Mouse (Mus musculus): ENCODE data around the gene Colgalt2. TPM values are rescaled to one million over a fixed set of nuclear protein-coding genes. Genes with fewer than 3 reads are reported as not detected.

Colgalt2 gene
- polyA plus RNA-seq, 2 experiments: 0.21 to 0.30 TPM

GRCm38 (mm10) chr1:152496831-152497230, 97.2 kb downstream of the Colgalt2 start:
- 30% methylated on average over 2 of the region's 2 CpGs for WGBS (ENCODE audit: insufficient replicate concordance)
- H3K9ac ChIP-seq (replicated peaks): no peak overlapping the region
- no peaks in the 10 kb centered on the region for H3K36me3 ChIP-seq (replicated peaks; ENCODE audit: control insufficient read depth, insufficient read depth, low read depth)
- no peak overlapping the region for H3K27ac ChIP-seq
- H3K4me2 ChIP-seq (ENCODE audit: low read depth): no peak overlapping the region
- no peaks in the 10 kb centered on the region for H3K4me1 ChIP-seq (replicated peaks; ENCODE audit: control insufficient read depth in 2 of 2, insufficient read depth in 2 of 2, low read length in 1 of 2)
- H3K9me3 ChIP-seq (ENCODE audit: control insufficient read depth, low read length): no peaks in the 10 kb centered on the region
- H3K27me3 ChIP-seq (ENCODE audit: control insufficient read depth, insufficient read depth, low read length): no peaks in the 10 kb centered on the region
- no peak for DNase-seq (ENCODE audit: low read depth in 3 of 3, low spot score in 3 of 3)
- no peak for TF ChIP-seq CTCF (IDR thresholded peaks at IDR 0.05; ENCODE audit: low read depth)
- TF ChIP-seq EP300 (IDR thresholded peaks at IDR 0.05; ENCODE audit: low read depth): no peak
- ATAC-seq (ENCODE audit: insufficient read depth): no peak
- H3K4me3 ChIP-seq (ENCODE audit: insufficient read depth in 1 of 2, low read depth in 2 of 2, low read length in 2 of 2): no peak overlapping the region

- WGBS (ENCODE audit: insufficient replicate concordance): 34% methylated on average over 11 of the region's 11 CpGs
- DNase-seq (ENCODE audit: low read depth in 3 of 3, low spot score in 3 of 3) (no peak), ATAC-seq (ENCODE audit: insufficient read depth) (no peak)
- Histone ChIP-seq H3K27me3 (ENCODE audit: control insufficient read depth, insufficient read depth, low read length) (no peaks in the 10 kb centered on the region), H3K27ac (no peak overlapping the region), H3K4me3 (ENCODE audit: insufficient read depth in 1 of 2, low read depth in 2 of 2, low read length in 2 of 2) (no peak overlapping the region), H3K4me1 (replicated peaks; ENCODE audit: control insufficient read depth in 2 of 2, insufficient read depth in 2 of 2, low read length in 1 of 2) (no peaks in the 10 kb centered on the region), H3K9me3 (ENCODE audit: control insufficient read depth, low read length) (no peaks in the 10 kb centered on the region), H3K9ac (replicated peaks) (no peak overlapping the region), H3K36me3 (replicated peaks; ENCODE audit: control insufficient read depth, insufficient read depth, low read depth) (no peaks in the 10 kb centered on the region), H3K4me2 (ENCODE audit: low read depth) (no peak overlapping the region)
- no peak for TF ChIP-seq EP300 (IDR thresholded peaks at IDR 0.05; ENCODE audit: low read depth)
- no peak for TF ChIP-seq CTCF (IDR thresholded peaks at IDR 0.05; ENCODE audit: low read depth)
Measured at GRCm38 (mm10) chr1:152497581-152497980, 98.0 kb downstream of the Colgalt2 start.

GRCm38 (mm10) chr1:152499802-152500201, 100.2 kb downstream of the Colgalt2 start:
- H3K36me3 ChIP-seq (replicated peaks; ENCODE audit: control insufficient read depth, insufficient read depth, low read depth): no peaks in the 10 kb centered on the region
- no peak overlapping the region for H3K4me2 ChIP-seq (ENCODE audit: low read depth)
- H3K9ac ChIP-seq (replicated peaks): no peak overlapping the region
- H3K27ac ChIP-seq: no peak overlapping the region
- no peak overlapping the region for H3K4me3 ChIP-seq (ENCODE audit: insufficient read depth in 1 of 2, low read depth in 2 of 2, low read length in 2 of 2)
- 24% methylated on average over 12 of the region's 12 CpGs for WGBS (ENCODE audit: insufficient replicate concordance)
- DNase-seq (ENCODE audit: low read depth in 3 of 3, low spot score in 3 of 3) (no peak), ATAC-seq (ENCODE audit: insufficient read depth) (no peak)
- no peak for TF ChIP-seq EP300 (IDR thresholded peaks at IDR 0.05; ENCODE audit: low read depth)
- no peak for TF ChIP-seq CTCF (IDR thresholded peaks at IDR 0.05; ENCODE audit: low read depth)
- no peaks in the 10 kb centered on the region for H3K9me3 ChIP-seq (ENCODE audit: control insufficient read depth, low read length)
- no peaks in the 10 kb centered on the region for H3K27me3 ChIP-seq (ENCODE audit: control insufficient read depth, insufficient read depth, low read length)
- no peaks in the 10 kb centered on the region for H3K4me1 ChIP-seq (replicated peaks; ENCODE audit: control insufficient read depth in 2 of 2, insufficient read depth in 2 of 2, low read length in 1 of 2)

- Histone ChIP-seq H3K9me3 (ENCODE audit: control insufficient read depth, low read length) (no peaks in the 10 kb centered on the region), H3K4me2 (ENCODE audit: low read depth) (no peak overlapping the region), H3K36me3 (replicated peaks; ENCODE audit: control insufficient read depth, insufficient read depth, low read depth) (no peaks in the 10 kb centered on the region), H3K4me1 (replicated peaks; ENCODE audit: control insufficient read depth in 2 of 2, insufficient read depth in 2 of 2, low read length in 1 of 2) (no peaks in the 10 kb centered on the region), H3K27ac (no peak overlapping the region), H3K27me3 (ENCODE audit: control insufficient read depth, insufficient read depth, low read length) (no peaks in the 10 kb centered on the region), H3K9ac (replicated peaks) (no peak overlapping the region), H3K4me3 (ENCODE audit: insufficient read depth in 1 of 2, low read depth in 2 of 2, low read length in 2 of 2) (no peak overlapping the region)
- TF ChIP-seq CTCF (IDR thresholded peaks at IDR 0.05; ENCODE audit: low read depth): no peak
- TF ChIP-seq EP300 (IDR thresholded peaks at IDR 0.05; ENCODE audit: low read depth): no peak
- DNase-seq (ENCODE audit: low read depth in 3 of 3, low spot score in 3 of 3) (no peak), ATAC-seq (ENCODE audit: insufficient read depth) (no peak)
- 81% methylated on average over 5 of the region's 5 CpGs for WGBS (ENCODE audit: insufficient replicate concordance)
Measured at GRCm38 (mm10) chr1:152506175-152506574, 106.5 kb downstream of the Colgalt2 start.

GRCm38 (mm10) chr1:152506726-152507125, 107.1 kb downstream of the Colgalt2 start:
- ATAC-seq (ENCODE audit: insufficient read depth): no peak

More at GRCm38 (mm10) chr1:152506726-152507125, 107.1 kb downstream of the Colgalt2 start:
- Histone ChIP-seq H3K27me3 (ENCODE audit: control insufficient read depth, insufficient read depth, low read length) (no peaks in the 10 kb centered on the region), H3K4me1 (replicated peaks; ENCODE audit: control insufficient read depth in 2 of 2, insufficient read depth in 2 of 2, low read length in 1 of 2) (no peaks in the 10 kb centered on the region), H3K9me3 (ENCODE audit: control insufficient read depth, low read length) (no peaks in the 10 kb centered on the region), H3K4me3 (ENCODE audit: insufficient read depth in 1 of 2, low read depth in 2 of 2, low read length in 2 of 2) (no peak overlapping the region), H3K9ac (replicated peaks) (no peak overlapping the region), H3K27ac (no peak overlapping the region), H3K36me3 (replicated peaks; ENCODE audit: control insufficient read depth, insufficient read depth, low read depth) (no peaks in the 10 kb centered on the region), H3K4me2 (ENCODE audit: low read depth) (no peak overlapping the region)
- TF ChIP-seq CTCF (IDR thresholded peaks at IDR 0.05; ENCODE audit: low read depth) (no peak), EP300 (IDR thresholded peaks at IDR 0.05; ENCODE audit: low read depth) (no peak)
- DNase-seq (ENCODE audit: low read depth in 3 of 3, low spot score in 3 of 3): no peak
- 75% methylated on average over 7 of the region's 7 CpGs for WGBS (ENCODE audit: insufficient replicate concordance)
